Mouse (Mus musculus) megakaryocyte-erythroid progenitor cell, adult 5-6 weeks (primary cell): ENCODE data around the gene Prkcd. TPM values are rescaled to one million over a fixed set of nuclear protein-coding genes. Genes with fewer than 3 reads are reported as not detected.

Source experiments
- ATAC-seq: replicated peaks from 2 replicates; pipeline ENCODE4 v1.8.0; 2016; ENCODE audit warnings: mild to moderate bottlenecking, inconsistent platforms; ENCODE audit not compliant: severe bottlenecking, poor library complexity, low FRiP score, low TSS enrichment
- total RNA-seq, 2 experiments: library from RNA; stranded (forward) in 1 of 2; stranded (reverse) in 1 of 2; fragments of 200-1000, 215-1000 nt in 1 of 2; fragments of >200 nt in 1 of 2; fragmentation: Nextera tagmentation in 1 of 2; gene quantifications; 2 replicates each; pipeline ENCODE4 v1.2.3; 2014 to 2017

The Prkcd gene
- total RNA-seq, 2 experiments from 2014 or later = 20.7 to 47.3 TPM

DNA sequence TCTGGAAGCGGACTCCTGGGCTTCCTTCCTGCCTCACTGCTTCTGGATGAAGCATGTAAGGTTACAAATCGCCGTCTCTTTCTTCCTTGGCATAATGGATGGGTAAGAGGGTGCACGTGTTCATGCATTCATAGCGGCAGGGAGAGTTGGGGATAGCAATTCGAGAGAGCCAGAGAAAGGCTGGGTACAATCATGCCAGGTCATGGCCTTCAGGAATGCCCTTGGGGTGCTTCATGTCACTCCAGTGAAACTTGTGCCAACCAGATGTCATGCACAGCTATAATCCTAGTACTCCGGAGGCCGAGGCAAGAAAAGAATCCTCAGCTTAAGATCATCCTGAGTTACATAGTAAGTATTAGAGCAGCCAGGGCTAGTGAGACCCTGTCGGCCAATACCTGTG, 10.5 kb upstream of the Prkcd start:
- no peak for ATAC-seq

DNA sequence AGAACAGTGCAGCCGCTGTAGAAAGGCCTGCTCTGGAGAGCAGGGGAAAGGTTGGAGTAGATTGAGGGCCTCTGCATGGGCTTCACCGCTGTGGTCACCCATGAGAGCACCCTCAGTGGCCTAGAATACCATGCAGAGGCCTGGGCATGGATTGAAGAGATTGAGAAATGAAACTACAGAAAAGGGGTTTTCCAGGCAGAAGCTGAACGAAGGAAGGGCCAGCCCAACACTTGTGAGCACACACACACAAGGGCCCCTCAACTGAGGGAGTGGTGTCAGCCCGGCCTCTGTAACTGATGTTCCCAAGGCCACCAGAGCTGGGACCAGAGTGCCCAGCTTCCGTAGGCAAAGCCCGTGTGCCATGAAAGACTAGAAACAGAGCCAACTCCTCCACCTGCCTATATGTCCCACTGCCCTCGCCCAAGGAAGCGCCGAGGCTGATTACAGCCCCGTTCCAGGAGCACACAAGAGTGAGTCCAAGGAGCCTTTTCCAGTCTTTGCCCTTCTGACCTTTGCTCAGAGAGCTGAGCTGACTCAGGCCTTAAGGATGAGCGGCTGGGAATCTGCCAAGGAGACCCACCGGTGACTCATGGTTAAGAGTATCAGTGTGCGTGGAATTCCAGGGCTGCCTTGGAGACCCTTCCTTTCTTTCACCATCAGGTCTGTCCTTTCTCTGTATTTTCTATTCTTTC, 9.4 kb upstream of the Prkcd start:
- ATAC-seq = no peak

DNA sequence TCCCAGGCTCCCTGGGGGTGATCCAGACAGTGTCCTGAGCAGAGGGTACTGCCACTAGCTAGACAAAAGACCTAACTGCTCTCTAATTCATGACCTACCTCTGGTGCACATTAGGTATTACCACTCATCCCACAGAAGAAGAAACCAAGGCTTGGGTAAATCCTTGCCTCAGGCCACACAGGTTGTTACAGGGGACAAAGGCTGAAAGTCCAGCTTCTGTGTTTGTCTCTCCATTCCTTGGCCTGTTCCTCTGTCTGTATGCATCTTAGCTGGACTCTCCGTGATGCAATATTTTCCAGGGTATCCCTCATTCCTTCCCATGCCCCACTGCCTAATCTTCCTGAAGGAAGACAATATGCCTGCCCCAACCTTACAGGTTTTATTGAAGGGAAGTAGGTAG, 8.4 kb upstream of the Prkcd start:
- ATAC-seq = no peak

DNA sequence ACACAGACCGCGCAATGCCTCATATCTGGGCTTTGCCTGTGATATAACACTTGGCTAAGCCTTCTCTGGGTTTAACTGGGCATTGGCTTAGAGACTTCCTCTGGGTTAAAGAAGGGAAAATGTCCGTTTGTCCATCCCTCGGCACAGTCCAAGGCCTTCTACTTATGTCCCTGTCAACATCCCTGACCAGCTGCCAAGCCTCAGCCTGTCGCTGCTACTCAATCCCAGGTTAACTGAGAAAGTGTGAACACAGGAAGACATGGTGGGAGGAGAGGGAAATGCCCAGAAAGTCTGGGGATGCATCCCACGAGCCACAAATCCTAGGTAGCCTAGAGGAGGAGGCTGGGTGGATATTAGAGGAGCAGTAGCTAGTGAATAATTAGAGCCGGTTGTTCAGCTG, 7.7 kb upstream of the Prkcd start:
- no peak for ATAC-seq

DNA sequence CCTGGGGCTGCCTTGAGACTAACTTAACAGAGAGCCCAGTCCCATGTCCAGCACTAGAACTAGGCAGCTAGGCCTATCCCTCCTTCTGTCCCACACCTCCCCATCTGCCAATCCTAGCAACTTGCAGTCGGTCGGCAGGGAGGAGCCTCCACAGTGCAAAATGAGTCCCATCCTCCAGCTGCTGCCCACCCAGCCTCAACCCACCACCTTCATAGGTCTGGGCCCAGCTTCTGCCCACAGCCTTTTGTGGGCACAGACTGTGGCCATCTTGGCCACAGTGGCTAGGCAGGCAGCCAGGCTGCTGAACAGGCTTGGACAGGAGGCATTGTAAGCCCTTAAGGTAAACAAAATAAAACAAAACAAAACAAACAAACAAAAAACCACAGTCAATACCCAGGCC, 5.8 kb upstream of the Prkcd start:
- ATAC-seq = no peak

DNA sequence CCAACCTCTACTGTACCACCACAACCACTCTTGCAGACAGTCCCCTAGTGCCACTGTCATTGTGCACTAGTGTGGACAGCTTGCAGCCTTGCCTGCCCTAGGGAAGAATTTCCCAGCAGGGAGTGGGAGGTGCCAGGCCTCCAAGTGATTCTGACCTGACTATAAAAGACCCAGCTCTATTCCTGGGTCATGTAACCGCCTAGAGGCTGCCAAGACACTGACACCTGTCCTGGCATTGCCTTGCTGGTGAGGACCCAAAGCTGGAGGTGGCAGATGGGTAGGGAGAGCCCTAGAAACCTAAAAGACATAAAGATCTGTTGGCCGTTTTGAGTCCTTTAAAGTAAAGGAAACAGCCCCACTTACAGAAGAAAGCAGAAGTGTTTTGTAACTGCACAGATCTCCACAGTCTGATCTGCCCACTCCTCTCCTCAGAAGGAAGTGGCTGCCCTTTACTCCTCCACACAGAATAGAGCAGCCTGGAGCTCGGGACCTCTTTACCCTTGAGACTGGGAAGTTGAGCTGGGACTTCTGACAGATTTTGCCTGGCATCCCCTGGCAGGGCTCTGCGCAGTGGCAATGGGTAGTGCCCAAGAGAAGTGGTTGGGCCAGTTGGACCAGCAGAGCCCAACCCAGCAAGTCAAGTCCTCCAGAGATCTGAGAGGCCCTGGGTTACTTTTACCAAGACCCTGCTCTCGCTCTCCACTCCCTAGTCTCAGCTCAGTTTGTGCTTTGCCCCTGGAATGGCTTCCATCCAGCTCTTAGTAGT, 5.0 kb upstream of the Prkcd start:
- ATAC-seq = no peak

DNA sequence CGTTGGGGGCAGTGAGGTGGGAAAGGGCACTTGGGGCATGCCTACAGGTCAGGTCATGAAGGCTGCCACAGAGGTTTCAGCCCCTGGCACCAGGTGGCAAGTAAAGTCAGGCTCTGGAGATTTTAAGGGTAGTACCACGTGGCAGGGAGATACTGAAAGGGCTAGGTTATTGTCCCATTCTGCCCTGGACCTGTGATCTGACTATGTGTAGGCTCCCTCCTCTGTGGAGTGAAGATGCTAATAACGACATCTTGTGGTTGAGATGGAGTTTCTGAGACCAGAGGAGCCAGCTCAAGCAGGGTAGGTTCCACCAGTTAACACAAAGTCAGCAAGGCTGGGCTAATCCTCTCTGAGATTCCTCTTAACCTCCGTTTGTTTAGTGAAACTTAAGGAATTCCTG, 3.8 kb upstream of the Prkcd start:
- ATAC-seq = no peak

DNA sequence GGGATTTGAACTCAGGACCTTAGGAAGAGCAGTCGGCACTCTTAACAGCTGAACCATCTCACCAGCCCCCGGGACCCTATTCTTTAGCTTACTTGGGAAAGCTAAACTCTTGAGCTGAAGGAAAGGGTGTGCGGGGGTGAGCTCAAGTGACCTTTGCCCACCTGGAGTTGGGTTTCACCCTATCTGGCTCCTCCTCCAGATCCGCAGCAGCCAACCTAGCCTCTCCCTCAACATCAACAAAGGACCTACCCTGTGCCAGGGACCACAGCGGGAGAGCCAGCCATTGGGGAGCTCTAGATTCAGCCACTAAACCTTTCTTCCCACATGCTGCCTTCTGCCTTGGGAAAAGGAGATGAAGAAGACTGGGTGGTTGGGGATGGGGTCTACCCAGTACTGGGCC, 2.2 kb upstream of the Prkcd start:
- no peak for ATAC-seq

DNA sequence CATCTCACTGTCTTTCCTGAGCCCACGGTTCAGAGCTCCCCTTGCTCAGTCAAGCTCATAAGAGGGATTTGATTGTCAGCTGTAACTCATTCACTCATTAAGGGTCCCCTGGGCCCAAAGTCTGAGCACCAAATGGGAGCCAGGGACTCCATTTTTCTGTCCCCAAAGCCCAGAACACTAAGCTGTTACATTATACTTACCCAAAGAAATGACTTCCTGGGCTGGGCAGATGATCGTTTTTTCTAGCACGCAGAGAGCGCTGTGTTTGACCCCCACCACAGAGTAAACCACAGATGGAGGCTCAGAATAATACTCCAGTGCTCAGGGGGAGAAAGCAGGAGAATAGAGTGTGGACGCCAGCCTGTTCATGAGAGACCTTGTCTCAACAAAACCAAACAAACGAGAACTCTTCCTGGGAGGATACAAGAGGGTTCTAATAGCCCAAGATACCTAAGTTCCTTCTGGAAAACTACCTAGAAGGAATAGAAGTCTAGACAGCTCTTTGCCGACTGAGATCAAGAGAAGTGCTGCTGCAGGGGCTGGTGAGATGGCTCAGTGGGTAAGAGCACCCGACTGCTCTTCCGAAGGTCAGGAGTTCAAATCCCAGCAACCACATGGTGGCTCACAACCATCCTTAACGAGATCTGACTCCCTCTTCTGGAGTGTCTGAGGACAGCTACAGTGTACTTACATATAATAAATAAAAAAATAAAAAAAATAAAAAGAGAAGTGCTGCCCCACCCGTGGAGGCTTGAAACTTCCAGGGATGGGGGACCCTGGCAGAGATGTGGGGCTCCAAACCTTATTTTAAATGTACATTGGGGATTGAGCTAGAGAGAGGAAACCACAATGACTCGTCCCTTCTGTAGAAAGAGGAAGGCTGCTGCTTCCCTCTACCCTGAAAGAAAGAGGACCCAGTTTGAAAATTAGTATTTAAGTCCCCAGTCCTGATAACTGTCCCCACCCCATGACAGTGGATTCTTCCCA, 1.0 kb upstream of the Prkcd start:
- no peak for ATAC-seq

DNA sequence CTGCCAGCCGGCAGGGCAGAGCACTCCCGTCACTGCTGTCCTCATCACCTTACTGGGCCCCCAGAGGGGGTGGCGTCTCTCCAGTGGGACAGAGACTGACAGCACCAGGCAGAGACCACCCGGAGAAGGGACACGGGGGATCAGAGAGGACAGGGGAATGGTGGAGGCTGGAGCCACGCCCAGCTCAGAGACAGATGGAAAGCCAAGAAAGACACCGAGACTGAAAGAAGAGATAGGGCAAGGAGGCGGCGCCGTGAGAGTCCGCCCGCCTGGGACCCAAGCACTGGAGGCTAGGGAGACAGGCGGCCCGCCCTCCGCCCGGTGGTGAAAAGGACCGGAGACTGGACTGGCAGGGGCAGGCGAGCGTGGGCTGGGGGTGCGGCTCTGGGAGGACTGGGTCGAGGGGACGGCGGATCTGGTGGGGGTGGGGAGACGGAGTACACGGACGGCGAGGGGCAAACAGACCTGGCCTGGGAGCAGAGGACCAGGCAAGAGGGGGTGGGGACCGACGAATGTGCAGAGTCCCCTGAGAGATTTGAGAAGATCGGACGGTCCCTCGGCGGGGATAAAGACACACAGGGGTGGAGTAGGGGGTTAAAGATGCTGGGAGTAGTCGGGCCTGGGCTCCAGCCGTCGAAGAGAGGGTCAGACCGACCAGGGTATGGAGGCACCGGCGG, 741 bp downstream of the Prkcd start:
- ATAC-seq = peak; percentile 86

DNA sequence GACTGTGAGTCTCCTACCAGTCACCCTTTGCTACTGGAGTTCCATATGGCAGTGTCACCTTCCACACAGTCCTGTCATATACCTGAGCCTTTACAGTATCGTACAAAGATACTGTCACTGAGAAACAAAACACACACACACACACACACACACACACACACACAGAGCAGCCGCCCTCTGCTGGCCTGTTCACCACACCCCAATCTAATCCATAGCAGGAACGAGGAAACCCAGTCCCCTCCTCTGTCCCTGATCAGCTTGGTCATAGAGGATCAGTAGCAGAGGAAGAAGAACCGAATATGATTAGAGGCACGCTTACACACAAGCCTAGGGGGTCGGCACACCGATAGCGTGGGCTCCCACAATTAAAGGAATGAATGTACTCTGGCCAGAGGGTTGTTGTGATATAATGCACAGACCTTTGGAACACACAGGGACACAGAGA, 1.7 kb downstream of the Prkcd start:
- 0 out of 2 replicates have a peak, but pooled peaks have one; percentile 20 for ATAC-seq

DNA sequence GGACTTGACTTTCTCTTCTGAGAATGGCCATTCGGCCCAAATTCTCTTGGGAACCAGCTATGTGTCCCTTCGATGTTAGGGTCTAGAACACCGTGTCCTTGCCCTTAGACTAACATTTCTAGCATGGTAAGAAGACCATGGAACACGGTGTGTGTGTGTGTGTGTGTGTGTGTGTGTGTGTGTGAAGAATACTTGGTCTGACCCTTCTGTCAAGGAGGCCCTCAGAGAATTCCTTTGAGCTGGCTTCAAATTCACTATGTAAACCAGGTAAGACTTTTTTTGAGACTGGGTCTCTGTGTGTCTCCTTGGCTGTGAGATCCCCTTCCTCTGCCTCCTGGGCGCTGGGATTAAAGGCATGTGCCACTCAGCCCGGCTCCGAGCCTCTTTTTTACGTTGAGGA, 3.5 kb downstream of the Prkcd start:
- no peak for ATAC-seq

DNA sequence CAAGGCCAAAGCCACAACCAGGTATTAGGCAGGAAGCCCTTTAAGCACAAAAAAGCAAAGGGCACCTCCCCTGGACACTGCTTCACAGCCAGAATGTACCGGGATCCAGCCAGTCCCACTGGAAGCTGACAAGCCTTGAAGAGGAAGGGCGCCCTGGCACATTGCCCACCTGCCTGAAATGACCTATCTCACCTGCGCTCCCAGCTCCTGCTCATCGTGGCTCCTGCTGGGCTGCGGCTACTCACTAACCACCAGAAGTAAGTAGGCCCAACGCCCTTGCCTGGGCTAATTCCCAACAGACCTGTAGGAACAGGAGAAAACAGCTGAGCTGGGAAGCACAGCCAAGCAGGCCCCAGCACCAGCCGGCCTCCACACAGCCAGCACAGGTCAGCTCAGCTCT, 3.9 kb downstream of the Prkcd start:
- ATAC-seq = no peak

DNA sequence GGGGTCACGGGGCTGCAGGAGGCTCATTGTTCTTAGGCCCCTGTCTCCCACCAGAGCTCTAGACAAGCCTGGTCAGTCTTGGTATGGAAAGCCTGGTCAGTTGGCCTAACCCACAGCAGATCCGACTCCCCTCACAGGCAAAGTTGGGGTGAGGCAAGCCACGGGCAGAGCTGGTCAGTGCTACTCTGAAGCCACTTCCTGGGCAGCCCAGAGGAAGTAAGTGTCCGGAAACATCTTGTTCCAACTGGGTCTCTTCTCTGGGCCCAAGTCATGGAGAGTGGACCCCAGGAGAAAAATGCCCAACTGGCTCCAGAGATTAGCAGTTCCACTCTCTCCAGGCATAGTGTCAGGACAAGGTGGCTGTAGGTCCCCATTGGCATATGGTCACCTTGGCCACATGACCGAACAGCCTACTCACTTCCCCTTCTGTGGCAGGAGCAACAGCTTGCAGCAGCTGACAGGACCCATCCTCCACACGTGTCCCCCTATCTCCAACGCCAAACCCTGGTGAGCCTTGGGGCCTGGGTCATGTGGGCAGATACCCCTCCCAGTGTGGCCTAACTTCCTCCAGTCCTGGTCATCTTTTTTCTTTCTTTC, 5.9 kb downstream of the Prkcd start:
- ATAC-seq = no peak

DNA sequence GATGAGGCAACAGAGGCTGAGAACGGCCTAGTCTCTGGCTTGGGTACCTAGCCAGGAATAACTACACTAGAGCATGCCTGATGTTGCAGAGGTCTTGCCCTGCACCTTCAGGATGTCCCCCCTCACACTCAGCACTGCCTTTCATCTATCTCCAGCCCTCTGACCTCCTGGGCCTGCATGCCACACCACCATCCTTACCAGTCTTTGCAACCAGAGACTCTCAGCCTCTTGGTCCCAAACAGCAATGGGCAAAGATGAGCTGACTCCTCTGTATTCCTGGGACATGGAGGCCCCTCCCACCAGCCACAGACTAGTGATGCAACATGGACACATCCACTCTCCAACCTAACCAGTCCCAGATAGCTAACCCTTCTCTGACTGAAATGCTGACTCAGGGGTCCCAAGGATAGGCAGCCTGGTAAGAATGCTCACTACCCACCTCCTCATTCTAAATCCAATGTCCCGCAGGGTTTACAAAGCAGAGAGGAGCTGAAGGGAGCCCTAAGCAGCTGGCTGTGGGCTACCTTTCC, 7.2 kb downstream of the Prkcd start:
- no peak for ATAC-seq

DNA sequence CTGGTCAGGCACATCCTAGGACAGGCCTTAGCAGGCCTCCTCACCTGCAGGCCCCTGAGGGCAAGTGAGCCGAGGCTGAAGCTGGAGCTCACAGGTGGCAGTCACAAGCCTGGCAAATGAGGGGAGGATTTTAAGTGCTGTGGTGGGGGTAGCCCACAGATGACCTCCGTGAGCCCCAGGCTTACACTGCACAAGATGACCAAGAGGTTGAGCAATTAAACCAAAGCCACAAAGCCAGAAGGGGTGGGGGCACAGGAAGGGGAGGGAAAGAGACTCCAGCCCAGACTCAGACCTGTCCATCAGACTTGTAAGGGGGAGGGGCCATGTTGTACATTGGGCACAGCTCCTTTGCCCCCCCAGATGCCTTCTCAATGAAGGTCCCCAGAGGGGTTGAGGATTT, 9.3 kb downstream of the Prkcd start:
- no peak for ATAC-seq

DNA sequence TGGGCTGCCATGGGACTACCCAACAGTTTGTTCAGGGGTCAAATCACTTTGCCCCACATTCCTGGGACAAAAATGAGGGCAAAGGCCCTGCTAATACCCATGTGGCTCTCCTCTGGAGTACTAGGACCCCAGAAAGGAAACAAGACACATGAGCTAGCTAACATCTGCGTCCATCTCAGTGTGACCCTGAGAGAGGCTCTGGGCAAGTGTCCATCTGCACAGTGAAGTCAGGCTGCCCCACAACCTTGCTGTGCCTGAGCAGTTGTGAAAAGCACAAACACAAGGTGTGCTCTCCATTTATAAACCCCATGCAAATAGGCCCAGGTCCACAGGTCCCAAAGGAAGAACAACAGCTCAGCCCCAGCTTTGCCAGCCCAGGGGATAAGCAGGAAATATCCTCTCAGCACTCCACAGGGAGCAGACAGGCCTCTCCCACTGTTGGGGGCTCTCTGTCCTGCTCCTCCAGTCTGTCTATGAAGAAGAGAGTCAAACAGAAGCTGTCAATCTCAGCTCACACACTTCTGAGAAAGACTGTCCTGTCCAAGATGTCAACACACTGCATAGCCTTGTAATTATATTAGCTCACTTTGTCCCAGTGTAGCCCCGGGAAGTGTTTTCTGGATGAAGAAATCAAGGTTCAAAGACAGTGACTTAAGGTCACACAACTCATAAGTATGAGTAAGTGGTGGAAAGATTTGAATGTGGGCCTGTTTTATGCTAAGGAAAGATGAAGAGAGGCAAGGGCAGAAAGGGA, 12.9 kb downstream of the Prkcd start:
- ATAC-seq = no peak

DNA sequence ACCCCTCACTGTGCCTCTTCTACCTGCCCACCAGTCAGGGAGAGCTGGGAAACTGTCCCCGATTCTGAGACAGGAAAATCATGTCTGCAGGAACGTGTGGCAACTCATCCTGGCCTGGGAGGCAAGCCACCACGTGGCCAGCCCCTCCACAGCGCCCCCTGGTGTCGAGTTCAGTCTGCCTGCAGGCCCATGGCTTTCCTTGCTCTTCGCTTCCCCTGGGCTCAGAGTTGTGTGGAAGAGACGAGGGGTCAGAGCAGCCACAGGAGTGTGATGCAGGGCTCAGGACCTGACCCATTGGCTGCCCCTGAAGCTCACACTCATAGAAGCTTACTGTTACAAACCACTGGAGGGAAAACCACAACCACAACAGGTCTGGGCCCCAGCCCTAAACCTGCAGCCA, 13.5 kb downstream of the Prkcd start:
- ATAC-seq = peak; percentile 74
